In the genomic region with DNA sequence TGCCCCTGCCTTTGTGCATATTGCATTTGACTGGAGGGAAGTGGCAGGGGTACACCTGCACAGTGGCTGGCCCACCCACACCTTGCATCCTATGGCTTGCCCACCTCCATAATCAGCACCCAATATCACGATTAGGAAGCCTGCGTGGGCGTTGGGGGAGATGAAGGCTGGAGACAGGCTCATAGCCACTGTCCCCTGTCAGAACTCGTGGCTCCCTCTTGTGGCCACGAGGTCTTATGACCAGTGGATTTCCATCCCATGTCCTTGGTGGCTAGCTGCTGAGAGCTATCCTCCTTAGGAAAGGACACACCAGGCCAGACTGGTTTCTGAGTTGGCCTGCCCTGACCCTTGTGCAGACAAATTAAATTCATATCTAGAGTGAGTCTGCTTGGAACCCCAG, we compare ENCODE assay signal across 8 mouse cellular contexts.
DNase-seq lines count a peak whose midpoint lies in the region; ATAC-seq lines count a peak whose summit lies in the region.

No protein-coding gene starts in this region.

- H3K27me3 ChIP-seq in embryonic facial prominence, embryonic 14.5 days (replicated peaks; ENCODE audit: control insufficient read depth, insufficient read depth, low read length), result no peaks in the 10 kb centered on the region
- H3K27me3 ChIP-seq in heart, embryonic 12.5 days (replicated peaks), result 0 out of 2 replicates have a peak, but pooled peaks cover 8% of the 10 kb centered on the region
- no peaks in the 10 kb centered on the region for H3K27me3 ChIP-seq in kidney, embryonic 16.5 days (ENCODE audit: insufficient read depth, low read length)
- peaks cover 23% of the 10 kb centered on the region for H3K27me3 ChIP-seq in liver, embryonic 13.5 days
- H3K27me3 ChIP-seq in neural tube, embryonic 14.5 days (ENCODE audit: control insufficient read depth, insufficient read depth, low read length), result no peaks in the 10 kb centered on the region

- H3K9me3 ChIP-seq in embryonic facial prominence, embryonic 14.5 days (ENCODE audit: control insufficient read depth, low read length), result no peaks in the 10 kb centered on the region
- no peaks in the 10 kb centered on the region for H3K9me3 ChIP-seq in heart, embryonic 12.5 days (replicated peaks)
- no peaks in the 10 kb centered on the region for H3K9me3 ChIP-seq in kidney, embryonic 16.5 days (ENCODE audit: low read length)
- no peaks in the 10 kb centered on the region for H3K9me3 ChIP-seq in liver, embryonic 13.5 days (replicated peaks)
- H3K9me3 ChIP-seq in neural tube, embryonic 14.5 days (ENCODE audit: control insufficient read depth, low read length), result no peaks in the 10 kb centered on the region

- peak; percentile 68 for DNase-seq in CD4-positive, CD25-positive, alpha-beta regulatory T cell, adult 2 months (ENCODE audit: low read depth, low spot score)
- DNase-seq in adrenal gland, postnatal 4 days (ENCODE audit: low spot score in 2 of 2), result peak; percentile 26 to 41
- peak; percentile 70 for DNase-seq in embryonic facial prominence, embryonic 14.5 days (ENCODE audit: low spot score)
- DNase-seq in liver, embryonic 13.5 days, result peak; percentile 3
- DNase-seq in thymus, postnatal 0 days (ENCODE audit: low spot score), result peak; percentile 43

- H3K4me3 ChIP-seq in embryonic facial prominence, embryonic 14.5 days (ENCODE audit: low read depth, low read length), result no peak overlapping the region
- no peak overlapping the region for H3K4me3 ChIP-seq in heart, embryonic 12.5 days
- no peak overlapping the region for H3K4me3 ChIP-seq in kidney, embryonic 16.5 days (ENCODE audit: low read length)
- H3K4me3 ChIP-seq in liver, embryonic 13.5 days (replicated peaks), result no peak overlapping the region
- H3K4me3 ChIP-seq in neural tube, embryonic 14.5 days (ENCODE audit: low read depth, low read length), result no peak overlapping the region

- peaks cover 7% of the 10 kb centered on the region; the same call in 1 of the 2 replicates for H3K4me1 ChIP-seq in embryonic facial prominence, embryonic 14.5 days (ENCODE audit: control insufficient read depth, insufficient read depth, low read length)
- peaks cover 33% of the 10 kb centered on the region for H3K4me1 ChIP-seq in heart, embryonic 12.5 days (replicated peaks)
- peaks cover 8% of the 10 kb centered on the region for H3K4me1 ChIP-seq in kidney, embryonic 16.5 days (ENCODE audit: insufficient read depth, low read length)
- no peaks in the 10 kb centered on the region for H3K4me1 ChIP-seq in liver, embryonic 13.5 days (replicated peaks)
- peaks cover 7% of the 10 kb centered on the region; the same call in 1 of the 2 replicates for H3K4me1 ChIP-seq in neural tube, embryonic 14.5 days (ENCODE audit: control insufficient read depth, insufficient read depth, low read length)

- H3K4me2 ChIP-seq in embryonic facial prominence, embryonic 14.5 days (ENCODE audit: low read depth, low read length), result no peak overlapping the region
- H3K4me2 ChIP-seq in heart, embryonic 12.5 days, result no peak overlapping the region
- H3K4me2 ChIP-seq in kidney, embryonic 16.5 days (replicated peaks; ENCODE audit: low read depth, low read length), result no peak overlapping the region
- H3K4me2 ChIP-seq in liver, embryonic 13.5 days, result no peak overlapping the region
- H3K4me2 ChIP-seq in neural tube, embryonic 14.5 days (ENCODE audit: low read depth, low read length), result no peak overlapping the region

- no peaks in the 10 kb centered on the region for H3K36me3 ChIP-seq in embryonic facial prominence, embryonic 14.5 days (ENCODE audit: control insufficient read depth, insufficient read depth, low read length)
- H3K36me3 ChIP-seq in heart, embryonic 12.5 days, result no peaks in the 10 kb centered on the region
- no peaks in the 10 kb centered on the region for H3K36me3 ChIP-seq in kidney, embryonic 16.5 days (ENCODE audit: insufficient read depth, low read length)
- H3K36me3 ChIP-seq in liver, embryonic 13.5 days, result no peaks in the 10 kb centered on the region
- no peaks in the 10 kb centered on the region for H3K36me3 ChIP-seq in neural tube, embryonic 14.5 days (ENCODE audit: control insufficient read depth, insufficient read depth, low read length)

- WGBS in embryonic facial prominence, embryonic 14.5 days, result 7% methylated on average over 5 of the region's 5 CpGs
- WGBS in heart, embryonic 12.5 days, result 0% methylated on average over 5 of the region's 5 CpGs
- 1% methylated on average over 5 of the region's 5 CpGs for WGBS in kidney, embryonic 16.5 days
- WGBS in liver, embryonic 13.5 days (ENCODE audit: insufficient replicate concordance), result 5% methylated on average over 5 of the region's 5 CpGs
- WGBS in neural tube, embryonic 14.5 days, result under 1% methylated on average over 5 of the region's 5 CpGs

- ATAC-seq in embryonic facial prominence, embryonic 14.5 days (ENCODE audit: low read depth), result no peak
- 0 out of 2 replicates have a peak, but pooled peaks have one; percentile 38 for ATAC-seq in heart, embryonic 12.5 days (ENCODE audit: insufficient number of reproducible peaks, low FRiP score)
- peak; percentile 50; the same call in 1 of the 2 replicates for ATAC-seq in kidney, embryonic 16.5 days (ENCODE audit: low FRiP score, low TSS enrichment)
- ATAC-seq in liver, embryonic 13.5 days (ENCODE audit: low read depth), result no peak
- ATAC-seq in neural tube, embryonic 14.5 days (ENCODE audit: low read depth), result peak; percentile 62

- no peak overlapping the region for H3K27ac ChIP-seq in embryonic facial prominence, embryonic 14.5 days (replicated peaks; ENCODE audit: low read depth, low read length)
- H3K27ac ChIP-seq in heart, embryonic 12.5 days (ENCODE audit: poor library complexity, severe bottlenecking), result no peak overlapping the region
- no peak overlapping the region for H3K27ac ChIP-seq in kidney, embryonic 16.5 days (ENCODE audit: low read length)
- no peak overlapping the region for H3K27ac ChIP-seq in liver, embryonic 13.5 days
- no peak overlapping the region for H3K27ac ChIP-seq in neural tube, embryonic 14.5 days (ENCODE audit: low read depth, low read length)

- H3K9ac ChIP-seq in embryonic facial prominence, embryonic 14.5 days (ENCODE audit: low read depth, low read length), result no peak overlapping the region
- H3K9ac ChIP-seq in heart, embryonic 12.5 days, result no peak overlapping the region; the same call in 1 of the 2 replicates
- H3K9ac ChIP-seq in kidney, embryonic 16.5 days (replicated peaks; ENCODE audit: low read length), result no peak overlapping the region
- H3K9ac ChIP-seq in liver, embryonic 13.5 days, result no peak overlapping the region
- H3K9ac ChIP-seq in neural tube, embryonic 14.5 days (replicated peaks; ENCODE audit: low read depth, low read length), result no peak overlapping the region

Comparison
In these comparisons a context has a peak if more than half of its experiments do, and no peak if none do; other contexts are left out.
1. DNase-seq: peak in every context shown above with its lines; median percentile 70 in embryonic facial prominence, embryonic 14.5 days; 68 in CD4-positive, CD25-positive, alpha-beta regulatory T cell, adult 2 months; 43 in thymus, postnatal 0 days; 34 in adrenal gland, postnatal 4 days; 3 in liver, embryonic 13.5 days.
2. ATAC-seq: peak in heart, embryonic 12.5 days (single experiment), kidney, embryonic 16.5 days (single experiment) and neural tube, embryonic 14.5 days (single experiment); none in embryonic facial prominence, embryonic 14.5 days (single experiment) and liver, embryonic 13.5 days (single experiment).